Mouse (Mus musculus) inflammation-experienced regulatory T-cells, adult 6 months (primary cell): ENCODE results near the gene Rrnad1. TPM values are rescaled to one million over a fixed set of nuclear protein-coding genes. Genes with fewer than 3 reads are reported as not detected.

ENCODE experiments used
- ATAC-seq: one replicate; pipeline ENCODE4 v1.8.0; 2017
- polyA plus RNA-seq, 3 experiments: library from polyadenylated mRNA; unstranded; fragments of 100-300 nt; shearing (Covaris generic); gene quantifications; one replicate each; pipeline ENCODE4 v1.2.1; 2017

The Rrnad1 gene
- polyA plus RNA-seq, result 10 to 100 TPM; 19.5 to 30.1 (median 28.6) TPM

- ATAC-seq, result peak; percentile 90
Measured at GRCm38 (mm10) chr3:87930078-87930795, at the start of gene Rrnad1, which contains the start of gene Isg20l2. Gene Rrnad1 (minus strand): TSS chr3:87930717. Gene Isg20l2 (plus strand): TSS chr3:87930314.

GRCm38 (mm10) chr3:87980085-87980484, 49.6 kb upstream of the Rrnad1 start:
- no peak for ATAC-seq

- no peak for ATAC-seq
Measured at GRCm38 (mm10) chr3:87979493-87979892, 49.0 kb upstream of the Rrnad1 start.

GRCm38 (mm10) chr3:87974381-87974987, 44.0 kb upstream of the Rrnad1 start:
- ATAC-seq, result no peak

GRCm38 (mm10) chr3:87973593-87974380, 43.3 kb upstream of the Rrnad1 start:
- ATAC-seq, result no peak

- ATAC-seq, result no peak
Measured at GRCm38 (mm10) chr3:87972776-87973175, 42.3 kb upstream of the Rrnad1 start.

GRCm38 (mm10) chr3:87972203-87972664, 41.7 kb upstream of the Rrnad1 start:
- ATAC-seq, result no peak

GRCm38 (mm10) chr3:87971489-87972202, 41.1 kb upstream of the Rrnad1 start:
- ATAC-seq, result no peak

- ATAC-seq, result peak; percentile 17
Measured at GRCm38 (mm10) chr3:87970939-87971488, 40.5 kb upstream of the Rrnad1 start, which contains the start of gene Nes. Gene Nes (plus strand): TSS chr3:87971078.

GRCm38 (mm10) chr3:87970184-87970938, 39.8 kb upstream of the Rrnad1 start:
- peak; percentile 67 for ATAC-seq

- peak; percentile 96 for ATAC-seq
Measured at GRCm38 (mm10) chr3:87960586-87961191, 30.2 kb upstream of the Rrnad1 start.

- no peak for ATAC-seq
Measured at GRCm38 (mm10) chr3:87960191-87960585, 29.7 kb upstream of the Rrnad1 start.

- ATAC-seq, result no peak
Measured at GRCm38 (mm10) chr3:87959371-87959770, 28.9 kb upstream of the Rrnad1 start.

- ATAC-seq, result no peak
Measured at GRCm38 (mm10) chr3:87958967-87959366, 28.4 kb upstream of the Rrnad1 start.

- no peak for ATAC-seq
Measured at GRCm38 (mm10) chr3:87958476-87958875, 28.0 kb upstream of the Rrnad1 start.

- no peak for ATAC-seq
Measured at GRCm38 (mm10) chr3:87958056-87958455, 27.5 kb upstream of the Rrnad1 start.

GRCm38 (mm10) chr3:87952440-87952839, 21.9 kb upstream of the Rrnad1 start:
- no peak for ATAC-seq

GRCm38 (mm10) chr3:87951946-87952345, 21.4 kb upstream of the Rrnad1 start:
- ATAC-seq, result no peak

- no peak for ATAC-seq
Measured at GRCm38 (mm10) chr3:87949955-87950515, 19.5 kb upstream of the Rrnad1 start.

- ATAC-seq, result no peak
Measured at GRCm38 (mm10) chr3:87949266-87949954, 18.9 kb upstream of the Rrnad1 start.
